Mouse (Mus musculus) adrenal gland, postnatal 4 days (tissue): ENCODE data around the gene Zfp213. TPM values are rescaled to one million over a fixed set of nuclear protein-coding genes. Genes with fewer than 3 reads are reported as not detected.
"Not testable (repeated sequence)": the region's sequence is repeated elsewhere in the genome, so short reads cannot be mapped to it uniquely, and the experiment has no call there.

Experiments used
- DNase-seq, 2 experiments: peaks; one replicate each; pipeline ENCODE4 v3.0.0; 2021 to 2022; ENCODE audit warnings: low spot score in 2 of 2, mixed read lengths in 2 of 2
- long read RNA-seq, 2 experiments: library from polyadenylated mRNA; stranded (forward); transcript quantifications; one replicate each; pipeline ENCODE4 v2.0.0; 2021
- total RNA-seq, 2 experiments: library from RNA; stranded (reverse); gene quantifications; 2 replicates each; pipeline ENCODE4 v1.2.3; 2021

The Zfp213 gene
- 10 to 100 TPM in 1 of 2 experiments, 1 to 10 TPM in 1; 8.5 to 11.5 TPM for total RNA-seq
- long read RNA-seq, experiment 1, transcript Zfp213-201 (6 exons, 2,686 nt) = major isoform, 21 of 29 reads
- long read RNA-seq, experiment 1, partial matches to known transcripts = 0 of 29 reads
- long read RNA-seq, experiment 1, other reads (novel, unspliced or antisense) = 8 of 29 reads
- long read RNA-seq, experiment 2, transcript Zfp213-201 (6 exons, 2,686 nt) = major isoform, 29 of 41 reads
- long read RNA-seq, experiment 2, partial matches to known transcripts = 4 of 41 reads
- long read RNA-seq, experiment 2, other reads (novel, unspliced or antisense) = 8 of 41 reads

GRCm38 (mm10) chr17:23563595-23564367 lies at the start of gene Zfp213:
TSS of gene Zfp213 (minus strand) at chr17:23564238.
- peak; percentile 87 to 89 for DNase-seq

GRCm38 (mm10) chr17:23610361-23610800 lies 46.3 kb upstream of the Zfp213 start:
- peak in 1 of 2 experiments; percentile 26 for DNase-seq

- no peak for DNase-seq
Observed at GRCm38 (mm10) chr17:23609612-23610011, 45.6 kb upstream of the Zfp213 start.

GRCm38 (mm10) chr17:23605220-23605619 lies 41.2 kb upstream of the Zfp213 start:
- no peak for DNase-seq

- DNase-seq = no peak
Observed at GRCm38 (mm10) chr17:23604394-23604793, 40.4 kb upstream of the Zfp213 start.

- DNase-seq = no peak
Observed at GRCm38 (mm10) chr17:23603542-23603941, 39.5 kb upstream of the Zfp213 start.

GRCm38 (mm10) chr17:23603077-23603476 lies 39.0 kb upstream of the Zfp213 start:
- DNase-seq = no peak

- DNase-seq = no peak
Observed at GRCm38 (mm10) chr17:23601836-23602585, 38.0 kb upstream of the Zfp213 start.

GRCm38 (mm10) chr17:23600641-23601622 lies 36.9 kb upstream of the Zfp213 start, which contains the start of gene Zscan10:
TSS of gene Zscan10 (plus strand) at chr17:23600856.
- DNase-seq = no peak

- DNase-seq = no peak
Observed at GRCm38 (mm10) chr17:23599605-23600063, 35.6 kb upstream of the Zfp213 start.

GRCm38 (mm10) chr17:23598582-23599552 lies 34.8 kb upstream of the Zfp213 start, which contains the start of gene Zfp13:
TSS of gene Zfp13 (minus strand) at chr17:23599487.
- DNase-seq = peak; percentile 49 to 81

- not testable (repeated sequence) for DNase-seq
Observed at GRCm38 (mm10) chr17:23595139-23595538, 31.1 kb upstream of the Zfp213 start.

GRCm38 (mm10) chr17:23592926-23593300 lies 28.9 kb upstream of the Zfp213 start:
- no peak for DNase-seq

- DNase-seq = peak; percentile 83 to 86
Observed at GRCm38 (mm10) chr17:23592208-23592925, 28.3 kb upstream of the Zfp213 start.

- no peak for DNase-seq
Observed at GRCm38 (mm10) chr17:23587253-23587652, 23.2 kb upstream of the Zfp213 start.

- DNase-seq = peak in 1 of 2 experiments; percentile 46
Observed at GRCm38 (mm10) chr17:23585721-23586491, 21.9 kb upstream of the Zfp213 start.

- DNase-seq = no peak
Observed at GRCm38 (mm10) chr17:23584786-23585185, 20.7 kb upstream of the Zfp213 start.
